Mouse (Mus musculus) testis, adult 2 months (tissue): ENCODE results near the gene Gcsam.

Experiments
- CTCF ChIP-seq: fragments of 200-500 bp; IDR thresholded peaks from 2 replicates; pipeline ENCODE4 v1.5.1; 2012; ENCODE audit warnings: low read depth, mild to moderate bottlenecking, inconsistent platforms, low read length, moderate library complexity; ENCODE audit not compliant: control insufficient read depth, insufficient read depth, insufficient replicate concordance
- POLR2A ChIP-seq: fragments of 200-500 bp; IDR thresholded peaks from 2 replicates; pipeline ENCODE4 v1.6.1; 2012; ENCODE audit warnings: low read depth, mild to moderate bottlenecking, inconsistent platforms, low read length, moderate library complexity; ENCODE audit not compliant: control insufficient read depth

- TF ChIP-seq CTCF (no peak), POLR2A (no peak)
Measured at GRCm38 (mm10) chr16:45653009-45653933, 43.1 kb downstream of the Gcsam start.
